Mouse (Mus musculus) Patski (cell line): ENCODE results near the gene Upk1a. TPM values are rescaled to one million over a fixed set of nuclear protein-coding genes. Genes with fewer than 3 reads are reported as not detected.

Experiments used
- ATAC-seq: fragments of 100-300 bp; one replicate; pipeline ENCODE4 v1.8.0; 2021
- CTCF ChIA-PET: fragments of 350-600 bp; sonication (Branson Sonifier 250); formaldehyde crosslinking; loops from one replicate; lab custom pipeline; 2022; ENCODE audit warnings: inconsistent platforms; lab: Charles Lee
- POLR2A ChIA-PET: fragments of 350-600 bp; sonication (Branson Sonifier 250); formaldehyde crosslinking; loops from one replicate; lab custom pipeline; 2022; ENCODE audit warnings: antibody characterized with exemption, inconsistent platforms; lab: Charles Lee
- DNase-seq: peaks from one replicate; pipeline ENCODE4 v3.0.0-alpha.2; 2011; ENCODE audit warnings: low read depth, low spot score
- H3K27me3 ChIP-seq: fragments of 371-371 bp; one replicate; pipeline ENCODE4 v1.5.1; 2021
- CTCF ChIP-seq: fragments of 100-300 bp; IDR thresholded peaks from one replicate; pipeline ENCODE4 v1.5.1; 2021
- in situ Hi-C: fragments of 300-500 bp; cut with MboI; formaldehyde crosslinking; loops from 3 replicates; pipeline ENCODE4 v1.11.1; 2018; ENCODE audit warnings: low pct_unique_long_range_greater_than_20kb, mixed read lengths
- polyA plus RNA-seq: library from polyadenylated mRNA; unstranded; gene quantifications from one replicate; pipeline ENCODE4 v1.2.3, GENCODE M21; 2021

The Upk1a gene
- polyA plus RNA-seq, 1 experiment from 2014 or later: 0.47 TPM

- ATAC-seq (no peak), DNase-seq (no peak)
- TF ChIP-seq CTCF: no peak
- CTCF ChIA-PET: interaction anchor here (1.4 kb wide), 2 partner anchors 11 to 13 kb away, joined by 4 to 5 read pairs; no protein-coding TSS in a partner anchor
- POLR2A ChIA-PET: interaction anchor here (2.4 kb wide), 1 partner anchor 11 kb away, joined by 12 read pairs; no protein-coding TSS in a partner anchor
- no peaks in the 10 kb centered on the region for H3K27me3 ChIP-seq
- in situ Hi-C loops: no loop called here
Measured at GRCm38 (mm10) chr7:30584339-30584738, 28.3 kb downstream of the Upk1a start.

- DNase-seq: no peak
- no peak for TF ChIP-seq CTCF
- ChIA-PET POLR2A (interaction anchor here (1.2 kb wide), 1 partner anchor 8 kb away, joined by 3 read pairs; no protein-coding TSS in a partner anchor), CTCF (interaction anchor here (1.1 to 1.2 kb wide), 2 partner anchors 9 to 10 kb away, joined by 3 to 6 read pairs; no protein-coding TSS in a partner anchor)
- in situ Hi-C loops: no loop called here
- H3K27me3 ChIP-seq: no peaks in the 10 kb centered on the region
- ATAC-seq: peak; percentile 54
Measured at GRCm38 (mm10) chr7:30581547-30581946, 31.1 kb downstream of the Upk1a start.

DNA sequence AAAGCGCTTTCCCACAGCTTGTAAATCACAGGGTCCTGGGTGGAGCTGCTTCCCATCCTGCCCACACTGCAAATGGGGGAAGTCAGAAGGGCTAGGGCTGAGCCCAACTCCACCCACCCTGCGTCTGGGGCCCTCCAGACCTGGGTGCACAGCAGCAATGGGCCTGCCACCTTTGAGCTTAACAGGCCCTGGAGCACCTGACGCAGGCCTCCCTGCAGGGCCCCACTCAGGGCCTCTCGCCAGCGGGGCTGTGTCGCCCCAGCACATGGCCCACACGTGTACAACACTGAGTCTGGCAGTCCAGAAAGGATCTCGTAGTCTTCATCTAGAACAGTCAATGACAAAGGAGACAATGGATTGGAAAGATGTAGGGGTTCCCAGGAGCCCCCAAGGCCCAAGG lies 32.7 kb downstream of the Upk1a start:
- no peak for TF ChIP-seq CTCF
- no peaks in the 10 kb centered on the region for H3K27me3 ChIP-seq
- ATAC-seq (no peak), DNase-seq (no peak)
- POLR2A ChIA-PET: interaction anchor here (1.7 kb wide), 1 partner anchor 12 kb away, joined by 4 read pairs; no protein-coding TSS in a partner anchor
- in situ Hi-C loops: no loop called here
- CTCF ChIA-PET: no interaction called here

GRCm38 (mm10) chr7:30572969-30573368 lies 39.7 kb downstream of the Upk1a start:
- no peak for ATAC-seq
- H3K27me3 ChIP-seq: no peaks in the 10 kb centered on the region
- no peak for TF ChIP-seq CTCF
- DNase-seq: no peak
- in situ Hi-C loops: no loop called here
- ChIA-PET POLR2A (interaction anchor here (1.1 to 2.2 kb wide), 2 partner anchors 9 to 12 kb away, joined by 3 to 12 read pairs; no protein-coding TSS in a partner anchor), CTCF (interaction anchor here (0.9 to 1.9 kb wide), 5 partner anchors 8 to 96 kb away, joined by 3 to 6 read pairs (median 5); no protein-coding TSS in a partner anchor)

DNA sequence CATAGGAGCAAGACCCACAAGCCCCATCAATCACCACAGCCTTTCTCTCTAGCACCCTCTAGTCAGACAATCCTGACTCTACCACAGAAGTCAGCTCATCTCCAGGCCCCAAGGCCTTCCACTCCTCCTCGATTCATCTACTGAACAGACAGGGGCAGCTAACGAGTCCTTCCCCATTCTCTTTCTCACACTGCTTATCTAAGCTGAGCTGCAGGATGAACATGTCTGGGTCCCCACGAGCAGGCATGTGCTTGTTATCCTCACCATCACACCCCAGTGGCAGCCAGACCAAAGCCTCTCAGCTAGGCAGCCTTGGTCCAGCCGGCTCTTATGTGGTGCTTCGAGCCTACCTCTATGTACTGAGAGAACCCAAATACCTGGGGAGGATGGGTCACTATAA lies 40.3 kb downstream of the Upk1a start:
- no peak for TF ChIP-seq CTCF
- ChIA-PET CTCF (interaction anchor here (0.9 to 1.4 kb wide), 2 partner anchors 9 to 97 kb away, joined by 3 to 6 read pairs; no protein-coding TSS in a partner anchor), POLR2A (interaction anchor here (1.1 to 2.2 kb wide), 2 partner anchors 10 to 13 kb away, joined by 3 to 12 read pairs; no protein-coding TSS in a partner anchor)
- in situ Hi-C loops: no loop called here
- DNase-seq (no peak), ATAC-seq (no peak)
- H3K27me3 ChIP-seq: no peaks in the 10 kb centered on the region

DNA sequence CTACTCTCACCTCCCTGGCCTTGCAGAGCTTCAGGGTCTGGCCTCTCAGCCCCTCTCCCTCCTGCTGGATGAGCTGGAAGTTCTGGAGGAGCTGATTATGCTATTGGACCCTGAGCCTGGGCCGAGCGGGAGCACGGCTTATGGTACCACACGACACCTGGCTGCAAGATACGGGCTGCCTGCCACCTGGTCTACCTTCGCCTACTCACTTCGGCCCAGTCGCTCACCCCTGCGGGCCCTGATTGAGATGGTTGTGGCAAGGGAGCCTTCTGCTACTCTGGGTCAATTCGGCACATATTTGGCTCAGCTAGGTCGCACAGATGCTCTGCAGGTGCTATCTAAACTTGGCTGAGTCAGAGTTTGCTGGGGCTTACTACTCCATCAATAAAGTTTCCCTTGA lies 45.1 kb downstream of the Upk1a start:
- POLR2A ChIA-PET: interaction anchor here (1.3 to 1.7 kb wide), 2 partner anchors 9 to 13 kb away, joined by 3 to 4 read pairs; no protein-coding TSS in a partner anchor
- CTCF ChIA-PET: no interaction called here
- in situ Hi-C loops: no loop called here

DNA sequence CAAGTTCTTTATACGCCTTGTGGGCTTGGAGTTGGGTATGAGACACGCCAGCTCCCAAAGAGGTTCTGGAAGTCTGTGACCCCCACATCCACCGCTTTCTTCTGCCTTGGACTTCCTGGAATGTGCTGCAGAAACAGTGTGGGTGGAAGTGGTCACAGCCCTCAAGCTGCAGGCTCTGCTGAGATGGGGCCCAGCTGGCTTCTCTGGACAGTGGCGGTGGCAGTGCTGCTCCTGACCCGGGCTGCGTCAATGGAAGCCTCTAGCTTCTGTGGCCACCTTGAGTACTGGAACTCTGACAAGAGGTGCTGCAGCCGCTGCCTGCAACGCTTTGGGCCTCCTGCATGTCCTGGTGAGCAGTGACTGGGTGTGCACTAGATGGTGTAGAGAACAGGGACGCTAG lies 46.6 kb downstream of the Upk1a start:
- no peak for ATAC-seq
- TF ChIP-seq CTCF: no peak
- ChIA-PET CTCF (no interaction called here), POLR2A (interaction anchor here (1.0 kb wide), 1 partner anchor 9 kb away, joined by 3 read pairs; no protein-coding TSS in a partner anchor)
- H3K27me3 ChIP-seq: no peaks in the 10 kb centered on the region
- in situ Hi-C loops: no loop called here
- DNase-seq: no peak

More for the DNA sequence above, 45.1 kb downstream of the Upk1a start:
- ATAC-seq: no peak
- no peaks in the 10 kb centered on the region for H3K27me3 ChIP-seq
- DNase-seq: no peak
- no peak for TF ChIP-seq CTCF

GRCm38 (mm10) chr7:30564970-30565571 lies 47.6 kb downstream of the Upk1a start, which contains the start of gene Igflr1:
TSS of gene Igflr1 (plus strand) at chr7:30565427.
- no peak for ATAC-seq
- CTCF ChIA-PET: interaction anchor here (1.1 kb wide), 1 partner anchor 9 kb away, joined by 5 read pairs; no protein-coding TSS in a partner anchor
- no peak for DNase-seq
- in situ Hi-C loops: no loop called here
- H3K27me3 ChIP-seq: no peaks in the 10 kb centered on the region
- TF ChIP-seq CTCF: no peak
- POLR2A ChIA-PET: no interaction called here

GRCm38 (mm10) chr7:30563906-30564280 lies 48.8 kb downstream of the Upk1a start:
- no peak for DNase-seq
- POLR2A ChIA-PET: no interaction called here
- no peaks in the 10 kb centered on the region for H3K27me3 ChIP-seq
- CTCF ChIA-PET: interaction anchor here (1.1 to 1.5 kb wide), 2 partner anchors 10 to 25 kb away, joined by 5 read pairs; no protein-coding TSS in a partner anchor
- in situ Hi-C loops: no loop called here
- no peak for TF ChIP-seq CTCF
- no peak for ATAC-seq

DNA sequence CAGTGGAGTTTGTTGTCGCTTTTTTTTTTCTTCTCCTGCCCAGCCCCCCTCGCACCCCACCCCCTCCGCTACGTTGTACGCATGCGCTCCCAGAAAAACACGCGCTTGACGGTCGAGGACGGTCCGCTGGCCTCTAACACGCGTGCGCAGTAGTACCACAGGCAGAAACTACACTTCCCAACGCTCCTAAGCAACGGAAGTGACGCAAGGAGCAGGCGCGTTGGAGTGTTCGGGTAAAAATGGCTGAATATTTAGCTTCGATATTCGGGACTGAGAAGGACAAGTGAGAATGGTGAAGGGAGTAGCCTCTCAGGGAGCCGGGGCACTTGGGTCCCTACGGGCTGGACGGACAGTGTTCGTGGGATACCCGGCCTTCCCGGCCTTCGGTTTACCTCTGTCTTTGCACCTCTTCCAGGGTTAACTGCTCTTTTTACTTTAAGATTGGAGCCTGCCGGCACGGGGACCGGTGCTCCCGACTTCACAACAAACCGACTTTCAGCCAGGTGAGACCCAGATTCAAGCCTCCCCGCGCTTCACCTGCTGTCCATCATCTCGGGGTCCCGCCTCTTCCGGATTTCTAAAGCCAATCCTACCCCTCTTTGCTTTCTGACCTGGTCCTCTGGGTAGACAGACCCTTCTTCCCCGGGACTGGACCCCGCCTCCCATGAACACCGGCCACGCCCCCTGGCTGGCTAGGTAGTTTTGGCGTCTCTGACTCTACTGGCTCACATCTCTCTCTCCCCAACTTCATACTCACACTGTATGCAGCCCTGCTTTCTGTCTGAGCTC lies 49.3 kb downstream of the Upk1a start, which contains the start of the genes U2af1l4, Gm49396 and Psenen:
Gene U2af1l4 (plus strand): TSS at position 185 of the 789 bp plus-strand sequence.
Gene Gm49396 (plus strand): TSS at position 228 of the 789 bp plus-strand sequence.
Gene Psenen (minus strand): TSS at position 511 of the 789 bp plus-strand sequence.
- POLR2A ChIA-PET: interaction anchor here (0.7 to 1.1 kb wide), 2 partner anchors 11 to 182 kb away, joined by 3 to 5 read pairs; no protein-coding TSS in a partner anchor
- CTCF ChIA-PET: interaction anchor here (1.5 kb wide), 1 partner anchor 26 kb away, joined by 5 read pairs; no protein-coding TSS in a partner anchor
- in situ Hi-C loops: no loop called here
- peak; percentile 75 for ATAC-seq
- DNase-seq: peak; percentile 89
- TF ChIP-seq CTCF: no peak
- no peaks in the 10 kb centered on the region for H3K27me3 ChIP-seq
